20 mouse cellular contexts compared by ENCODE assay signal in the genomic region with DNA sequence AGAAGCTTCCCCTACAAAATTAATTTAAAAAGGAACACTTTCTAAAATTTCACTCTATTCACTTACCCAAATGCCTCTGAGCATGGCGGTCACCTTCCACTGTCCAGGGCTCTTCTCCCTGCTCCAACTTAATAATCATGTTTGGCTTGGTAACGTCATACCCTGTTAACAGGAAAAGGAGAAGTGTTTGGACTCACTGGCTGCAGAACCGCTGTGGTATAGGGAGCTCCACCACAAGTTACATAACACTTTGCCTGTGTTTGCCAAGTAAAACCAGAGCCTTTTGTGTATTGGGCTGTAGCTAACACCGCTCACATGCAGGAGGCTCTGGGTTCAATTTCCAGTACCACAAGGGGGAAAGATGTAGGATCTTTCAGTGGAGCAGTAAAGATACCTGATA. TPM values are rescaled to one million over a fixed set of nuclear protein-coding genes. Genes with fewer than 3 reads are reported as not detected.
DNase-seq lines count a peak whose midpoint lies in the region; ATAC-seq lines count a peak whose summit lies in the region.
"Had no signal": no experiment of that assay in that cellular context is flagged by ENCODE, and none has a peak within 500 bp of the region (broad histone marks: within the 10 kb centered on the region; RNA-seq: fewer than 3 reads in every experiment).

No protein-coding gene starts in this region.

- peak; percentile 71 for ATAC-seq in granulocyte monocyte progenitor cell, adult 5-6 weeks (replicated peaks; ENCODE audit: poor library complexity, severe bottlenecking)
- ATAC-seq in megakaryocyte progenitor cell, adult 5-6 weeks (replicated peaks; ENCODE audit: poor library complexity): peak; percentile 55
- ATAC-seq in megakaryocyte, adult 5-6 weeks (ENCODE audit: poor library complexity, severe bottlenecking): no peak
- ATAC-seq: forebrain, embryonic 14.5 days; forebrain, embryonic 16.5 days had no signal

- DNase-seq in lung, postnatal 36 days: peak; percentile 21
- no peak for DNase-seq in lung, postnatal 25 days (ENCODE audit: low spot score)
- DNase-seq in neural tube, embryonic 10.5 days (ENCODE audit: extremely low spot score, low spot score): no peak
- DNase-seq: adrenal gland, adult 2 months; adrenal gland, postnatal 10 days; adrenal gland, postnatal 25 days; cerebellum, adult 11 months; cerebellum, adult 18-20 months; cerebellum, adult 8-10 months; cerebellum, adult 9-11 months; cerebellum, postnatal 25 days; embryo, embryonic 11 days had no signal

RNA-seq across cellular contexts. Expression of a gene that starts 4.6 kb away (rescaled TPM):
- total RNA-seq in granulocyte monocyte progenitor cell, adult 5-6 weeks (2014; fragmentation: Nextera tagmentation): 7.9 and 10.9 TPM in 2 replicates
- 10.3 and 14.3 TPM in 2 replicates for total RNA-seq in granulocyte monocyte progenitor cell, adult 5-6 weeks (2017)
- 5.9 and 6.2 TPM in 2 replicates for total RNA-seq in megakaryocyte progenitor cell, adult 5-6 weeks (2015)
- 8.7 and 10.0 TPM in 2 replicates for total RNA-seq in megakaryocyte progenitor cell, adult 5-6 weeks (2017)
- 3.8 and 5.1 TPM in 2 replicates for total RNA-seq in megakaryocyte, adult 5-6 weeks (2015)
- 6.6 and 8.7 TPM in 2 replicates for total RNA-seq in megakaryocyte, adult 5-6 weeks (2017)

RNA-seq across cellular contexts. Expression of a gene that starts 4.8 kb away (rescaled TPM):
- not detected in 2 replicates for total RNA-seq in granulocyte monocyte progenitor cell, adult 5-6 weeks (2014; fragmentation: Nextera tagmentation)
- total RNA-seq in granulocyte monocyte progenitor cell, adult 5-6 weeks (2017): not detected in 2 replicates
- total RNA-seq in megakaryocyte progenitor cell, adult 5-6 weeks (2015): not detected in 2 replicates
- total RNA-seq in megakaryocyte progenitor cell, adult 5-6 weeks (2017): not detected in 2 replicates
- total RNA-seq in megakaryocyte, adult 5-6 weeks (2015): not detected in 2 replicates
- not detected in 2 replicates for total RNA-seq in megakaryocyte, adult 5-6 weeks (2017)
- total RNA-seq: adrenal gland, adult 2 months; adrenal gland, postnatal 10 days; adrenal gland, postnatal 25 days; adrenal gland, postnatal 4 days; MEL had no signal

RNA-seq across cellular contexts. Expression of a gene that starts 28.6 kb away (rescaled TPM):
- total RNA-seq in granulocyte monocyte progenitor cell, adult 5-6 weeks (2014; fragmentation: Nextera tagmentation): 0.19 TPM in 1 of 2 replicates, not detected in the other
- not detected in 2 replicates for total RNA-seq in granulocyte monocyte progenitor cell, adult 5-6 weeks (2017)
- total RNA-seq in megakaryocyte progenitor cell, adult 5-6 weeks (2015): not detected in 2 replicates
- total RNA-seq in megakaryocyte progenitor cell, adult 5-6 weeks (2017): not detected in 2 replicates
- not detected in 2 replicates for total RNA-seq in megakaryocyte, adult 5-6 weeks (2015)
- total RNA-seq in megakaryocyte, adult 5-6 weeks (2017): not detected in 2 replicates
- total RNA-seq: adrenal gland, adult 2 months; MEL had no signal

RNA-seq across cellular contexts. Expression of a gene that starts 50.7 kb away (rescaled TPM):
- not detected in 2 replicates for total RNA-seq in granulocyte monocyte progenitor cell, adult 5-6 weeks (2014; fragmentation: Nextera tagmentation)
- not detected in 2 replicates for total RNA-seq in granulocyte monocyte progenitor cell, adult 5-6 weeks (2017)
- total RNA-seq in megakaryocyte progenitor cell, adult 5-6 weeks (2015): not detected in 2 replicates
- total RNA-seq in megakaryocyte progenitor cell, adult 5-6 weeks (2017): not detected in 2 replicates
- total RNA-seq in megakaryocyte, adult 5-6 weeks (2015): not detected in 2 replicates
- total RNA-seq in megakaryocyte, adult 5-6 weeks (2017): not detected in 2 replicates
- total RNA-seq: adrenal gland, adult 2 months; adrenal gland, postnatal 10 days; adrenal gland, postnatal 25 days; adrenal gland, postnatal 4 days; ES-E14; MEL had no signal

RNA-seq across cellular contexts. Expression of a gene that starts 59.0 kb away (rescaled TPM):
- total RNA-seq in granulocyte monocyte progenitor cell, adult 5-6 weeks (2014; fragmentation: Nextera tagmentation): 7.6 and 8.6 TPM in 2 replicates
- total RNA-seq in granulocyte monocyte progenitor cell, adult 5-6 weeks (2017): 10.6 and 12.6 TPM in 2 replicates
- 4.5 and 5.2 TPM in 2 replicates for total RNA-seq in megakaryocyte progenitor cell, adult 5-6 weeks (2015)
- 11.1 and 12.0 TPM in 2 replicates for total RNA-seq in megakaryocyte progenitor cell, adult 5-6 weeks (2017)
- 1.5 and 3.1 TPM in 2 replicates for total RNA-seq in megakaryocyte, adult 5-6 weeks (2015)
- total RNA-seq in megakaryocyte, adult 5-6 weeks (2017): 6.4 and 6.7 TPM in 2 replicates
